Mouse (Mus musculus) gastrocnemius, postnatal 25 days (tissue): ENCODE results near the gene Kdm2b. TPM values are rescaled to one million over a fixed set of nuclear protein-coding genes. Genes with fewer than 3 reads are reported as not detected.

Experiments
- DNase-seq: peaks from one replicate; pipeline ENCODE4 v3.0.0; 2022
- long read RNA-seq, 2 experiments: library from polyadenylated mRNA; stranded (forward); transcript quantifications; one replicate each; pipeline ENCODE4 v2.0.0; 2021
- total RNA-seq, 2 experiments: library from RNA; stranded (reverse); gene quantifications; 1 replicate in 1 of 2; 2 replicates in 1 of 2; pipeline ENCODE4 v1.2.3; 2021

Gene Kdm2b
- 10 to 100 TPM; 12.8 to 14.3 TPM for total RNA-seq
- long read RNA-seq, experiment 1, partial matches to known transcripts = 2 of 5 reads
- long read RNA-seq, experiment 1, other reads (novel, unspliced or antisense) = 2 of 5 reads
- long read RNA-seq, experiment 2, partial matches to known transcripts = 2 of 4 reads
- long read RNA-seq, experiment 2, other reads (novel, unspliced or antisense) = 1 of 4 reads

DNA sequence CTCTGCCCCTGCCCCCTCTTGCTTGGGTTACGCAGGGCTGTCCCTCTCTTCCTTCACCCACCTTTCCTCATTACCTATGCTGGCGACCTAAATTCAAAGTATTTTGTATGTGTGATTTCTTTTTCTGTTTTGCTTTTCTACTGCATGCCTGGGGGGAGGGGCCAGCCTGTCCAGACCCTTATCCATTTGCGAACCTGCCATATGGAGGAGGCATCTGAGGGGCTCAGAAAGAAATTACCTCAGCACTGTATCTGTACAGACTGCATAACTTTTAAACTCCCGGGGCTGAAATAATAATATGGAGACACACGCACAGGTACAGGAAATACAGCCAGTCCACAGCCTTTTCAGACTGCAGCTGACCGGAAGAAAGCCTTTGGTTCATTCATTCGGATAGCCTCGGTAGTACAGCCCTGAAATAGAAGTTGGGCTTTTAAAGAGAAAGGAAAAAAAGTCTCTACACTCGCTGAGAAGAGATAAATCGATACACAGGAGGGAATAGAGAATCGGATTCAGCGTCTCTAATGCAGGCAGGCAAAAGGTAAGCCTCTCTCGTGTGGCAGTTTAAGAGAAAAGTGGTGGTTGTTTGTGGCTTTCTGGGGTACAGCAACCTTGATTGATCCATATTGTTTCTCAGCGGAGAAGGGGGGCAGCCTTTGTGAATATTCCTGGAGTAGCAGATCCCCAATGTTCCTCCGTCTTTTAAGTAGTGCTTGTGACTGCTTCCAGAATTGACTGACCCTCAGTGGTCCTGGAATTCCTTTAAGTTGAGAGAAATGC is at the start of gene Kdm2b:
Gene Kdm2b (minus strand): TSS at position 273 of the 780 bp plus-strand sequence.
- DNase-seq = no peak

DNA sequence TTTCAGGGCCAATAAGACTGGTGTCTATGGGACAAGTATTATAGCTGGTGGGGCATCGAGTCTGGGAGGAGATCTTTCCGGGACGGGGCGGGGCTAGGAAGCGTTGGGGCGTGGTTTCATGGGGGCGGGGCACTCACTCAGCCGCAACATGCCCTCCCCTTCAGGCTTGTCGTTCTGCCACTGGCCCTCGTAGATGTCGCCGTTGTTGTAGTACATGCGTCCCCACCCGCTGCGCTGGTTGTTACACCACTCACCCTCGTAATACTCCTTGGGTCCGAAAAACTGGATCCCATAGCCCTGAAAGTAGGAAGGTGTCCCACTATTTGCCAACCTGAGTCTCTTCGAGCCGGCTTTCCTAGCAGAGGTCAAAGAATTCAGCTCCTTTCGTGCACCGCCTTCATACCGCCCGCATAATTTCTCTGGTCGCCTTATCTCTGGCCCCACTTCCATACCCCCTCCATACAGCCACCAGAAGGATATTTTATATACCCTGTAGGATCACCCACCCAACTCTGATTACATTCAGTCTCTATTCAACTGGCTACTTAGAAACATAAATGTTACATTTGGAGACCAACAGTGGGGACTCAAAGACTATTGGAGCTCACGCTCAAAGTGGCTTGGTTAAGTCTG is 49.6 kb upstream of the Kdm2b start:
- peak; percentile 83 for DNase-seq

DNA sequence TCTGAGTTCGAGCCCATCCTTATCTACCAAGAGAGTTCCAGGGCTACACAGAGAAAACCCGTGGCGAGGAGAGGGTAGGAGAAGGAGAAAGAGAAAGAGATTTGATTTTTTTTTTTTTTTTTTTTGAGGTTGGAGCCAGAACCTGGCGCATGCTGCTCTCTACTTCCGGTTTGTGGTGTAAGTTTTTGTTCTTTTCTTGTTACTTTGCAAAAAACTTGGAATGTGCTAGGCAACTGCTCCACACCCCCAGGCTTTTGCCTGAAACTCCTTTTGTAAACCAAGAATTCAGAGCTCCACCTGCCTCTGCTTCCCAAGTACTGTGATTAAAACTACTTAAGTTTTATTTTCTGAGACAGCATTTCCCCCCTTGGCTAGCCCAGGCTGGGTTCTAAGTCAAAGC is 48.5 kb upstream of the Kdm2b start:
- DNase-seq = no peak

DNA sequence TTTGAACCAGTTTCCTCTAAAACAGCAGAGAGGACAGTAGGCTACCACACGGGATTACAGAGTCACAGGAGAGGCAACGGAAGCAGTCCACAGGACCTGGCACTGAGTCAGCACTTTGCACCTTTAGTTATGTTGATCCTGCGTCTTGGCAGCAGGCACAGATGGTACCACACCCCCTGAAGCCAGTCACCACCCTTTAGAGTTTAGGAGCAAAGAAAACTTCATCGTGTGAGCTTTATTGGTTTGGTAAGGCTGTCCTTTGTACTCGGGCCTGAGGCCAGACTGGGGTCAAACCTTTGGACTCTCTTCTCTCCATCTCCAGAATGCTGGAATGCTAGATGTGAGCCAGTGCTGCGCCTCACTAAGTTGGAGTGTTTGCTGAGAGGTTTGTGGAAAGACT is 45.9 kb upstream of the Kdm2b start:
- no peak for DNase-seq

DNA sequence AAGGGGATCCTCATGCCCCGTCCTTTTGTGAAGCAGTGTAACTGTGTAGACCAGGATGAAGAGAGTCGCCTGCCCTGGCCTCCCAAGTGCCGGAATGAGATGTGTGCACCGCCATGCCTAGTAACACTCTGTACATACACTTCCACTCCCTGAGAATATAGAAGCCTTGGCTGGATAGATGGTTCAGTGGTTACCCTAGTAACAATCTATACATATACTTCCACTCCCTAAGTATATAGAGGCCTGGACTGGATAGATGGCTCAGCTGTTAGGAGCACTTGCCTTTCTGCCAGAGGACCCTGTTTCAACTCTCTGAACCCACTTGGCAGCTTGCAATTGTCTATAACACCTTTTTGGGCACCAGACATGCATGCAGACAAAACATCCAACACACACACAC is 45.5 kb upstream of the Kdm2b start:
- no peak for DNase-seq

- DNase-seq = no peak
Measured at GRCm38 (mm10) chr5:123033646-123034160, 44.1 kb upstream of the Kdm2b start.

DNA sequence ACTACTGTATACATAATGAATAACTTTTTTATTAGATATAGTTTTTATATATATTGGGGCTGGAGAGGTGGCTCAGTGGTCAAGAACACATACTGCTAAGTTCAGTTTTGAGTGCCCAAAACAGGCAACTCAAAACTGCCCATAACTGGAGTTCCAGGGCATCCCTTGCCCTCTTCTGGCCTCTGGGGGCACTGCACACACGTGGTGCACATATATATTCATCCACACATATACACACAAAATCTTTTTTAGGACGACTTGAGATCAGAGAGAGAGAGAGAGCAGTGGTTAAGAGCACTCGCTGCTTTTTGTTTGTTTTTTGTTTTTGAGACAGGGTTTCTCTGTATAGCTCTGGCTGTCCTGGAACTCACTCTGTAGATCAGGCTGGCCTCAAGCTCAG is 41.7 kb upstream of the Kdm2b start:
- DNase-seq = no peak

- no peak for DNase-seq
Measured at GRCm38 (mm10) chr5:123029729-123030128, 40.1 kb upstream of the Kdm2b start.

- DNase-seq = no peak
Measured at GRCm38 (mm10) chr5:123027436-123027835, 37.8 kb upstream of the Kdm2b start.

- DNase-seq = no peak
Measured at GRCm38 (mm10) chr5:123026414-123026813, 36.8 kb upstream of the Kdm2b start.

GRCm38 (mm10) chr5:123024965-123025573 is 35.4 kb upstream of the Kdm2b start:
- DNase-seq = no peak

DNA sequence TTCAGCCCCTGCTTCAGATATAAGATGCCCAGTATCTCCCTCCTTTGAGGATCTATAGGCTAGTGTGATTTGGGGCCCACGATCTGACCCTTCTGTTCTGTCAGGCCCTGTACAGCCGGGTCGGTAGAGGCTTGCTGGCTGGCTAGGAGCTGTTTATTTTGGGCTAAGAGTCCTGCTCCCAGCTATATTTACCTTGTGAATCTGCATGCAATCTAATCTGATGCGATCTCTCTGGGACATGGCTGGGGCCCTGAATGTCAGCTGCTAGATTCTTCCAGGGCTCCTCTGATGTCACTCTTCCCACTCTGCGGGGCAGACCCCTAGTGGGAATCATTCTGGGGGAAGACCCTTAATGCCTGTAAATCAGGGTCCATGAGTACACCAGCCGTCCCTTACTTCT is 34.7 kb upstream of the Kdm2b start:
- peak; percentile 49 for DNase-seq

DNA sequence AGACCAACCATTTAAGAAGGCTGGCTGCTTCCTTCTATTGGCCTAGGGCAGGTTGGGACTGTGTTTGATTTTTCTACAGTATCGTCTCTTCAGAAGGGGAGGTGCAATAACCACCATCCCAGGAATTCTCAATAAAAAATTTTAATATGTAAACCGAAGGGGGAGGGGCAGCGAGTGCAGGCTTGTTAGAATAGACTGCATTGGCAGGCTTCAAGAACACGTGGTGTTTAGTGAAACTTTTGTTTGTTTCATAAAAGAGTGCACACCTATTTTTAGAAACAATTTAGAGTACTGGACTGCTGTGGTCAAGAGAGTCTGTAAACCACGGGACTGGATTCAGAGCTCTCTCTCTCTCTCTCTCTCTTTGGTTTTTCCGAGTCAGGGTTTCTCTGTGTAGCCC is 33.4 kb upstream of the Kdm2b start:
- no peak for DNase-seq

GRCm38 (mm10) chr5:123021438-123021837 is 31.8 kb upstream of the Kdm2b start:
- no peak for DNase-seq

DNA sequence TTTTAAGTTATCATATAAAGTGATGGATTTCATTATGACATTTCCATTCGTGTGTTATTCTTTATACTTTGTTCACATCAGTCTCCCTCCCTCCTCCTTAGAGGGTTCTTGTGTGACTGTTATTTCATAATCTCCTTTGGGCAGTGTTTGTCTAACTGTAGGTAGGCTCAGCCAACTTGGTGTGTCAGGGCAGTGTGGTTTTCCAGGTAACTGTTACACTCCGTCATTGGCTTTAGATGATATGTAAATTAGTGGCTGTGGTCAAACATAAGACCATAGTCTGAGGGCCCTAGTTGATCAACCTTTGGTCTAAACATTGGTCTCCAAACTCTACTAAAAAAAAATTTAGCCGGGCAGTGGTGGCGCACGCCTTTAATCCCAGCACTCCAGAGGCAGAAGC is 30.8 kb upstream of the Kdm2b start:
- no peak for DNase-seq

GRCm38 (mm10) chr5:123019336-123020016 is 29.9 kb upstream of the Kdm2b start:
- DNase-seq = no peak

DNA sequence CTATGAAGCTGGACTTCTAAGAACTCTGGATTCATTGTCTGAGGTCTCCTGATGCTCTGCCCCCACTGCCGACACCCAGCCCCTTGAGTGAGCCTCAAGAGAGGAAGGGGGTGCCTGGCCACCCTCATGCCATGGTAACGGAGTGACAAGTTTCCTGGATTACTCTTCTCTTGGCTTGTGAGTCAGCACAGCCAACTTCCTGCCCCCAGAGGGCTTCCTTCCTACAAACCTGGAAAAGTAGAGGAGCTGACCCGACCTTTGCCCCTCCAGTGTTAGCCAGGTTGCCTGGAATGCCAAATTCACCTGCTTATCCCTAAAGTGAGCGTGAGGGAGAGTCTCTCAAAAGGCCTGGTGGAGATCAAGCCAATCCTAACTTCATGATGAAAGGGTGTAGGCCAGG is 27.9 kb upstream of the Kdm2b start:
- no peak for DNase-seq

- DNase-seq = no peak
Measured at GRCm38 (mm10) chr5:123015915-123016314, 26.3 kb upstream of the Kdm2b start.

DNA sequence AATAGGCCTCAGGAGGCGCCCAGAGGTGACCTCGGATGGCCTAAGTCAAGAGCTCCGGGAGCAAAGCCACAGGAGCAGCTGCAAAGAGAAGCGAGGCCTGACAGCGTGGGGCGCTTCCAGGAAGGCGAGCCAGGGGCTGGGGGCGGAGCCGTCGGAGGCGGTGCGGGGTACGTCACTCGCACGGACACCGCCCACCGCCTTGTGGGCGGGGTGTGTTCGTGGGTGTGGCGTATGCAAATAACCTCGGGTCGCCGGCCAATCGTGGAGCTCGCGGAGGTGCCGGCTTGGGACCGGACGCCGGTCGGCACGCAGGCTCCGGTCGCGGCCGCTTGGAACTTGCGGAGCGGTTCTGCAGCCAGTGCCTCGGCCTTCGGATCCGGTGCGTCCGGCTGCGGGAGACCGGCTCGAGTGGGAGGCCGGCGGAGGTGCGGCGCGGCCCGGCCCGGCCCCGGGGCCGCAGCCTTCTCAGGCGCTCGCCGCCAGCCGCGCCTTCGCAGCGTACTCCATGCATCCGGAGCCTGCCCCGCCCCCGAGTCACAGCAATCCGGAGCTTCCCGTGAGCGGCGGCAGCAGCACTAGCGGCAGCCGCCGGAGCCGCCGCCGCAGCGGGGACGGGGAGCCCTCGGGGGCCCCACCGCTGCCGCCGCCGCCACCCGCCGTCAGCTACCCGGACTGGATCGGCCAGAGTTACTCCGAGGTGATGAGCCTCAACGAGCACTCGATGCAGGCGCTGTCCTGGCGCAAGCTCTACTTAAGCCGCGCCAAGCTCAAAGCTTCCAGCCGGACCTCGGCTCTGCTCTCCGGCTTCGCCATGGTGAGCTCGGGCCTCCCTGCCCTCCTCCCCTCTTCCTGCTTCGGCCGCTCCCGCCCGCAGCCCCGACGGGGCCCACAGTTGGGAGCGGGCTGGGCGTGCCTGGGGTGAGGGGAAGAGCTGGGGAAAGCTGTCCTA is 25.4 kb upstream of the Kdm2b start, which contains the start of gene Orai1:
Gene Orai1 (plus strand): TSS at position 322 of the 949 bp plus-strand sequence.
- DNase-seq = peak; percentile 99

- peak; percentile 70 for DNase-seq
Measured at GRCm38 (mm10) chr5:123013599-123014315, 24.1 kb upstream of the Kdm2b start.
